Mouse (Mus musculus) heart, postnatal 14 days (tissue): ENCODE results near the gene Hivep3. TPM values are rescaled to one million over a fixed set of nuclear protein-coding genes. Genes with fewer than 3 reads are reported as not detected.

ENCODE experiments used
- DNase-seq, 2 experiments: peaks; one replicate each; pipeline ENCODE4 v3.0.0; 2021 to 2022
- intact Hi-C: fragments of 180-260 bp; cut with DNase I; formaldehyde crosslinking; loops from one replicate; pipeline ENCODE4 v1.15.1; 2025
- total RNA-seq, 2 experiments: library from RNA; stranded (reverse); gene quantifications; 2 replicates each; pipeline ENCODE4 v1.2.3; 2021

Gene Hivep3
- total RNA-seq, 2 experiments from 2014 or later = 5.7 to 6.3 TPM

- intact Hi-C loops = loop anchor here (5.0 kb wide), 2 partner anchors 82 to 293 kb away; partner anchors contain the start of gene Hivep3
- peak; percentile 27 to 52 for DNase-seq
These were observed 80.9 kb downstream of the Hivep3 start for GRCm38 (mm10) chr4:119814185-119815132.

GRCm38 (mm10) chr4:119815133-119815792 is 81.7 kb downstream of the Hivep3 start:
- DNase-seq = no peak
- intact Hi-C loops = no loop called here

- intact Hi-C loops = no loop called here
- DNase-seq = no peak
These were observed 82.2 kb downstream of the Hivep3 start for GRCm38 (mm10) chr4:119815793-119816161.

- intact Hi-C loops = no loop called here
- DNase-seq = peak; percentile 36 to 51
These were observed 83.2 kb downstream of the Hivep3 start for GRCm38 (mm10) chr4:119816620-119817356.

- intact Hi-C loops = no loop called here
These were observed 92.4 kb downstream of the Hivep3 start for GRCm38 (mm10) chr4:119825956-119826355.

GRCm38 (mm10) chr4:119828386-119828785 is 94.8 kb downstream of the Hivep3 start:
- DNase-seq = no peak
- intact Hi-C loops = no loop called here

More at GRCm38 (mm10) chr4:119825956-119826355, 92.4 kb downstream of the Hivep3 start:
- DNase-seq = no peak

- DNase-seq = no peak
- intact Hi-C loops = no loop called here
These were observed 95.4 kb downstream of the Hivep3 start for GRCm38 (mm10) chr4:119828996-119829395.

- no peak for DNase-seq
- intact Hi-C loops = no loop called here
These were observed 99.7 kb downstream of the Hivep3 start for GRCm38 (mm10) chr4:119833333-119833732.

GRCm38 (mm10) chr4:119833884-119834283 is 100.3 kb downstream of the Hivep3 start:
- DNase-seq = no peak
- intact Hi-C loops = no loop called here

- intact Hi-C loops = no loop called here
These were observed 102.6 kb downstream of the Hivep3 start for GRCm38 (mm10) chr4:119836181-119836580.

GRCm38 (mm10) chr4:119837505-119838065 is 104.0 kb downstream of the Hivep3 start:
- DNase-seq = no peak
- intact Hi-C loops = no loop called here

More at GRCm38 (mm10) chr4:119836181-119836580, 102.6 kb downstream of the Hivep3 start:
- no peak for DNase-seq

GRCm38 (mm10) chr4:119838308-119838707 is 104.7 kb downstream of the Hivep3 start:
- DNase-seq = no peak
- intact Hi-C loops = no loop called here

- intact Hi-C loops = no loop called here
- no peak for DNase-seq
These were observed 109.7 kb downstream of the Hivep3 start for GRCm38 (mm10) chr4:119843294-119843693.

- intact Hi-C loops = no loop called here
- DNase-seq = no peak
These were observed 110.7 kb downstream of the Hivep3 start for GRCm38 (mm10) chr4:119844267-119844666.

GRCm38 (mm10) chr4:119845596-119846161 is 112.1 kb downstream of the Hivep3 start:
- intact Hi-C loops = no loop called here
- DNase-seq = no peak

- peak; percentile 63 to 67 for DNase-seq
- intact Hi-C loops = no loop called here
These were observed 118.9 kb downstream of the Hivep3 start for GRCm38 (mm10) chr4:119852483-119852882.

- intact Hi-C loops = no loop called here
- no peak for DNase-seq
These were observed 120.9 kb downstream of the Hivep3 start for GRCm38 (mm10) chr4:119854307-119855144.

GRCm38 (mm10) chr4:119859454-119859853 is 125.9 kb downstream of the Hivep3 start:
- intact Hi-C loops = no loop called here
- DNase-seq = peak in 1 of 2 experiments; percentile 40

- intact Hi-C loops = no loop called here
- no peak for DNase-seq
These were observed 127.4 kb downstream of the Hivep3 start for GRCm38 (mm10) chr4:119861001-119861400.
